Mouse (Mus musculus): ENCODE results near the gene Lmntd1. TPM values are rescaled to one million over a fixed set of nuclear protein-coding genes. Genes with fewer than 3 reads are reported as not detected.

Gene Lmntd1
- total RNA-seq, 2 experiments from 2014 or later: not detected

DNA sequence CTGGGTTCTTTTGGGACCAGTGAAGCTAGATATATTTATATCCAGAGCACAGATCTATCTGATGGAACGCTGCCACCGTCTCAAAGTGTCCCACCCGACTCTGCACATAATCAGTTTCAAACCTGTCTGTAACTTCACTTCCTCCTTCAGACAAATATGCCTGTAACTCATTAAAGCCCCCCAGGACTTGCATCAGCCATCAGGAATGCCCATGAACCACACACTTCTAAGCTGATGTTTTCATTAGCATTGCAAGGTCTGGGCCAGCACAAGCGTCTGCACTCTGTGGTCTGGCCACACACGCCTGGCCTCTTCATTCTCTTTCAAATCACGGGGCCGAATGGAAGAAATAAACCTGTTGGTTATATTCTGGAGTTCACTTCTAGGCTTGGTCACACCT is 250.4 kb downstream of the Lmntd1 start:
- no peak for ATAC-seq (replicated peaks; ENCODE audit: low FRiP score, low TSS enrichment, poor library complexity, severe bottlenecking)

DNA sequence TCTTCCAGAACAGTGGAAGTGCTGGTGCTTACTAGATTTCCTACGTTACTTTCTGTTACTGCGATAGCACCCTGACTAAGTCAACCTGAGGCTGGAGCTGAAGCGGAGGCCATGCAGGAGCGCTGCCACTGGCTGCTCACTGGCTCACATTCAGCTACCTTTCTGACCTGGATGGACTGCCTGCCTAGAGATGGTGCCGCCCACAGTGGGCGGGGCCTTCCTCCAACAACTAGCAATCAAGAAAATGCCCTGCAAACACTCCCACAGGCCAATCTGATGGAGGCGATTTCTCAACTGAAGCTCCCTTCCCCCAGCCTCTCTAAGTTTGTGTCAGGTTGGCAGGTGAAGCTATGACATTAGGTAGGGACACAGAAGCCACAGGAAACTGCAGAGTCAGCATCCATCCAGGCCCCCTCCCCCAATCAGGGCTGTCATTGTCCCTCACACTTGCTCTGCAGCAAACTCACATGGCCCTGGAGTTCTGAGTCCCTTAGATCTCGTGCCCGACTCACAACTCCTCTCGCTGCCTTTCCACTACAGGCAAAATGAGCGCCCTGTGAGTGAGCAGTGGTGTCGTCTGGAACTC is 252.9 kb downstream of the Lmntd1 start:
- peak; percentile 60; the same call in 1 of the 2 replicates for ATAC-seq (replicated peaks; ENCODE audit: low FRiP score, low TSS enrichment, poor library complexity, severe bottlenecking)

DNA sequence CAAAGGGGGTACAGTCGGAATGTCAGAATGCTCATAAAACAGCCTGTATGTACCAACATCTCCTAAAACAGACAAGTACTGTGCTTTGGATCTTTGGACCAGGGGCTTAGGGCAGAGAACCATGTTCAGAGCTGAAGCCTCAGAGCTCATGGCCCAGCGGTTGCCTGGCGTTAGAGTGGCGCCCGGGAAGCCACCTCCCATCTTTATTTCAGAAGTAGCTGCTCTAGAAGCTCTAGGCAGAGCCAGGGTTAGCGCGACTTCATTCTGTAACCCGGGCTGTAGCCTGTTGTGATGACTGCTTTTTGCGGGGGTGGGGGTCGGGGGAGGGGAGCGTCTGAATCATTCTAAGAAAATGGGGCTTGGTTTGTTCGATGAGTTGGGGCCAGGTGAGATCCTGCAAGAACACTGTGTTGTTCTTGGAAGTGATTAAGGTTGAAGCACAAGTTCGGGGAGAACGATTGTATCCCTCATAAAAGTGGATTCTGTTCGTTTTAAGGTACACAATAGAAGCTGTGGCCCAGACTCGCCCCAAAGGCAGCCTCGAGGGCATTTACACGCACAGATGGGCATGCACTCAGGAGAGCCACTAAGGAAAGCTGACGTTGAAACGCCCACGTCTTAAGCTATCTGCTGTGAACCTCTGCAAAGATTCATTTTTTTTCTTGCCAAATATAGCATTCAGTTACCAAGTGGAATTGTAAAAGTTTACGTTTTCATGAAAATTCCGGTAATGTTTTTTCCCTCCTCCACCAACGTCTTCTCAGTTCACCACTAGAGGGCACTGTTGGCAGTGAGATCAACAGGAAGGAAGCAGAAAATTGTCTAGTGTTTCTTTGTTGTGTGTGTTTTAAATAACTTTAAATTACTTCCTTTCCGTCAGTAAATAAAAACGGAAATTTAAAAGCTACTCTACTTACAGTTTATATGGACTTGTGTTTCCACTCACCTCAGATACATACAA is 254.4 kb downstream of the Lmntd1 start:
- ATAC-seq (replicated peaks; ENCODE audit: low FRiP score, low TSS enrichment, poor library complexity, severe bottlenecking): peak; percentile 28; the same call in 1 of the 2 replicates

DNA sequence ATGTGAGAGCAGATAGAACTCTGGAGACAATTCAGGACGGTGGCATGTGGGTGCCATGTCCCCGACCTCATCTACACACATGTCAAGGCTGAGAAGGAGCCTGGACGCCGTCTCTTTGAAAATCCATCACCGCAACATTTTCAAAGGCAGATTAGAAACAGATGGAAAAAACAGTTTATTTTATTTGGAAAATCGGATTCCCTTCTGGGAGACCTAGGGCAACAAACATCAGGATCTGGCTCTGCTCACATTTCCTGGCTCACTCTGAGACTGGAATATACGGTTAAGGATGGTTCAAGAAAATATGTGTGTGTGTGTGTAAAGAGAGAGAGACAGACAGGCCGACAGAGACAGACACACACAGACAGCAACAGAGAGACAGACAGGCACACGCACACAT is 256.1 kb downstream of the Lmntd1 start:
- no peak for ATAC-seq (replicated peaks; ENCODE audit: low FRiP score, low TSS enrichment, poor library complexity, severe bottlenecking)

DNA sequence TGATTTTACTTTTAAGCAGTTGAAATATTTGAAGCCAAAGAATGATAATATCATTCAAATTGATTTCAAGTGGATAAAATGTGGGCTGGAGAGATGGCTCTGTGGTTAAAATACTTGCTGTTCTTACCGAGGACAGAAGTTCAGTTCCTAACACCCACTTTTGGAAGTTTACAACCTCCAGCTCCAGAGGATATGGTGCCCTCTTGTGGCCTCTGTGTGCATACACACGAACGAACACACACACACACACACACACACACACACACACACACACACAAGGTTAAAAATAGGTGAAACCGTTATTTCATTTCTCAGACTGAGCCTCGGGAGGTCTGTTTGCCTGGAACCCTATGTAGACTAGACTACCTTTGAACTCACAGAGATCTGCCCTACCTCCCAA is 260.3 kb downstream of the Lmntd1 start:
- 0 out of 2 replicates have a peak, but pooled peaks have one; percentile 29 for ATAC-seq (replicated peaks; ENCODE audit: low FRiP score, low TSS enrichment, poor library complexity, severe bottlenecking)

DNA sequence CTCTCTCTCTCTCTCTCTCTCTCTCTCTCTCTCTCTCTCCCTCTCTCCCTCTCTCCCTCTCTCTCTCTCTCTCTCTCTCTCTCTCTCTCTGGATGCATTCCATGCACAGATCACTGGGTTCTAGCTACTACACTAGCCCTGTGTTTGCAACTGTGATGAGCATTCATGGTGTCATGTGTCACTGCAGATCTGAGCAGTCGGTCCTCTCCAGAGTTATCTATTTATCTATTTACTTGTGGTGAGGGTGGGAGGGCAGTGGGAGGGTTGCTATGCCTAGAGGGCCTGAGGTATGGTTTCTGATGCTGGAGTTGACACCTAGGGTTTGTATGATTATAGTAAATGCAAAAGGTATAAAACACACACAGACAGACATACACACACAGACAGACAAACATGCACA is 261.4 kb downstream of the Lmntd1 start:
- ATAC-seq (replicated peaks; ENCODE audit: low FRiP score, low TSS enrichment, poor library complexity, severe bottlenecking): no peak

DNA sequence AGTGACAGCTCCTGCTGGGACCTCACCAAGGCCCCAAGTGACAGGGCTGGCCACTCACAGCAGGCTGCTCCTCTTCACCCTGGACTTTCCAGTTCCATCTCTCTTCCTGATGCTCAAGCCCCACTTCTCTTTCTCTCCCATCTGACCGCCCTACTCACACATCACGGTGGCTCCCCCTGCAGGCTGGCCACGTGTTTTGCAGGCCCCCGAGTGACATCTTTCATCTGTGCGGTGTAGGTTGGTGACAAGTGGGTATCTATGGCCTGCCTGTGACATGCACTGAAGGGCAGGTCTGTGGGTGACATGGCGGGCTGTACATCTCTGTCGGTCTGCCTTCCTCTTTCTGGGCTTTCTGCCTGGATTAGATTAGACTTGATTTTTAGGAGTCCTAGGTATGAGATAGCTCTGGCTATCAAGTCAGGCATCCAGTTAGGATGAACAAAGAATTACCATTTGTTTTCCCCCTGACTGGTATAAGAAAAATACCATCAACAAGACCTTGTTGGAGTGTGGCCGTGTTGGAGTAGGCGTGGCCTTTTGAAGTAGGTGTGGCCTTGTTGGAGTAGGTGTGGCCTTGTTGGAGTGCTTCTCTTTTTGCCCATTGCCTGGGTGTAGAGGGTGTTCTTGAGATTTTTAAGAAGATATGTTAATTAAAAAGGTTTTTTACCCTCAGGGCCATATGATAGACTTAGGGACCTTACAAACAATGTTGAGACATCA is 265.8 kb downstream of the Lmntd1 start:
- peak; percentile 77 for ATAC-seq (replicated peaks; ENCODE audit: low FRiP score, low TSS enrichment, poor library complexity, severe bottlenecking)

DNA sequence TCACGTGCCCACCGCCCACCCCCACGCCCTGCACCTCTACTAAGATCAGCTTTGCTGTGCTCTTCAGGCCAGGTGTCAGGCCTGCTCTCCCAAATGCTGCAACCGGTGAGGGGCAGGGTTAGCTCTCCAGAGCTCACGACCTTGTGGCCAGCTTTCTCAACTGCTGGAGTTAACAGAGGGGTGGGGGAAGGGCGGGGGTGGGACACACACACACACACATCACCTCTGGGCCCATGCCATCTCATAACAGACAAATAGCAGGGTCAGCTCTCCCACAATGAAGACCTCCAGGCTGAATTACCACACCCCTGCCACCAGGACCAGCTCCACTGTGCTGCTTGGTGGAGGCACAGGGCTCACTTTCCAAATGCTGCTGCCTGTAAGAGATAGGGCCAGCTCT is 266.5 kb downstream of the Lmntd1 start:
- ATAC-seq (replicated peaks; ENCODE audit: low FRiP score, low TSS enrichment, poor library complexity, severe bottlenecking): 0 out of 2 replicates have a peak, but pooled peaks have one; percentile 34

DNA sequence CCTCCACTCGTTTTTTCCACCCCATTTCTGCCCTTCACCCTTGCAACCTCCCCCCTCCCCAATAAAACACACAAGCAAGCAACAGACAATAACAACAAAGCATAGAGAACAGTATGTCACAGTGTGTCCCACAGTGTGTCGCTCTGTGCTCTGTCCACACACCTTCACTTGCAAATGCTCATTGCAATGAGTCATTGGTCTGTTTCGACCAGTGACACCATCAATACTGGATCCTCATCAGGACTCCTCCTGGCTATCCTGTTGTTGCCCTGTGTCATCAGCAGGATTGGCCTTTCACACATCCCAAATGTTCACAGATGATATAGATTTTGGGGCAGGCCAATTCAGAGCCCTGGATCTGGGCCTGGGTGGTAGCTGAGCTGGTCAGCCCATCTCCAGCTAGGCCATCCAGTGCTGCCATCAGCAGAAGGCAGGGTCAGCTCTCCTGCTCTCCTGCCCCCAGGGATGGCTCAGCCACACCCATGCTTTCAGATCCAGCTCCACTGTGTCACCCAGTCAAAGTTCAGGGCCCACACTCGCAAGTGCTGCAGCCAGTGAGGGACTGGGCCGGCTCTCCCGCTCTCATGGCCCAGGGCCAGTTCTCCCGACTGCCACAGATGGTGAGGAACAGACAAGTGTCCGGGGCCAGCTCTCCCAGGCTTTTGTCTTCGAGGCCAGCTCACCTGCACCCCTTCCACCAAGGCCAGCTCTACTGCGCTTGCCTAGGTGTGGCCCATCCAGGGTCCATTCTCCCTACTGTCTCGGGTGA is 267.1 kb downstream of the Lmntd1 start:
- no peak for ATAC-seq (replicated peaks; ENCODE audit: low FRiP score, low TSS enrichment, poor library complexity, severe bottlenecking)

DNA sequence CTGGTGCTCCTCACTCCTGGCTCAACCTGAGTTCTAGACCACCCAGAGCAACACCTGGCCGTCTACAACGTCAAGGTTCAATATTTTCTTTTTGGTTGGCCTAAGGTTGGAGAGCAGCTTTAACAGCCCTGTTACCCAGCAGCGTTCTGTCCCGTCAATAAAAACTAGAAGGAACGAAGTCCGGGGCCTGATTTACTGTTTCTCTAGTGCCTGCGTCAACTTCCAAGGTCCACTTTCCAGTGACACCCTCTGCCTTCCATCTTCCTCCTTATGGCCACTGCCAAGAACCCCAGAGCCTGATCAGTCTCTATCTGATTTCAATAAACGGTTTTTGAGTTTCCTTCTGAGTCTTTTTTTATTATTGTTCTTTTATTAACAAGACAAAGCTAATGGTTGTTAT is 267.8 kb downstream of the Lmntd1 start:
- ATAC-seq (replicated peaks; ENCODE audit: low FRiP score, low TSS enrichment, poor library complexity, severe bottlenecking): no peak

DNA sequence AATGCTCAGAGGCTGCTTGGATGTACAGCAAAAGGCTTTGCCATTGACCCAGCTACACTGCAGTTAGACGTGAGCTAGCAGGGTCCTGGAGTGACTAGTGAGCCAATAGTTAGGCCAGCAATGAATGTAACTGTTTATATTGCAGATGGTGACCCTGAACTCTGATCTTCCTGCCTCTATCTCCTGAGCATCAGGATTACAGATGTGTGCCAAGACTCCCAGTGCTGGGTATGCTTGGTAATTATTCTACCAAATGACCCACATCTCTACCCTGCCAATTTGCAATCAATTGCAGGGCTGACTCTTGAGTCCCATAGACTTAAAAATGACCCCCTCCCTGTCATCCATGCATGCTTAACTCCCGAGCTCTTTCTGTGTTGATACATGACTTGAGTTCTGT is 269.4 kb downstream of the Lmntd1 start:
- ATAC-seq (replicated peaks; ENCODE audit: low FRiP score, low TSS enrichment, poor library complexity, severe bottlenecking): no peak

DNA sequence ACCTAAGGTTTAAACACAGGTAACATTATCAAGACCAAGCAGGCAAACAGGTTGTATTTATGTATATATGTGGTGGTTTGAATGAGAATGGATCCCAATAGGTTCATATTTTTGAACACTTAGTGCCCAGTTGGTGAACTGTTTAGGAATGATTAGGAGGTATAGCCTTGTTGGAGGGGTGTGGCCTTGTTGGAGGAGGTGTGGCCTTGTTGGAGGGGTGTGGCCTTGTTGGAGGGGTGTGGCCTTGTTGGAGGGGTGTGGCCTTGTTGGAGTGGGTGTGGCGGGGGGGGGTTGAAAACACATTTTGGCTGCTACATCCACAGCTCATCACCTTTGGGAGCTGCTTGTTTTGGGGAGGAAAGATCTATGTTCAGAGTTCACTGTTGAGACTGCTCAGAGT is 270.7 kb downstream of the Lmntd1 start:
- ATAC-seq (replicated peaks; ENCODE audit: low FRiP score, low TSS enrichment, poor library complexity, severe bottlenecking): no peak

DNA sequence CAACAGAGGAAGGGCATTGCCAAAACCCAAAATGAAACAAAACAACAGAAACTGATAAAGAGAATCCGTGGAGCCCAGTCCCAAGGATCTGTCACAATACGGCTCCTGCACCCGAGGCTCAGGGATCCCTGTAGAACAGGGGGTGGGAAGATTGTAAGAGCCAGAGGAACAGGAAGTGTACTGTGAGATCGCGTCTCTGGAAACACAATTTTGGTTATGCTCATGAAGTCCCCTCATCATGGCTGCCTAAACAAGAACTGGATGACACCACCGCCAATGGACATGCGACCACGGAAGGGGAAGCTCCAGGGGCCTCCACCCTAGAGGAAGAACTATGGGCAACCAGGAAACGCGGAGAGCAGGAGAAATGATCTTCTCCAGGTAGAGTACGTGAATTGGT is 271.3 kb downstream of the Lmntd1 start:
- no peak for ATAC-seq (replicated peaks; ENCODE audit: low FRiP score, low TSS enrichment, poor library complexity, severe bottlenecking)

DNA sequence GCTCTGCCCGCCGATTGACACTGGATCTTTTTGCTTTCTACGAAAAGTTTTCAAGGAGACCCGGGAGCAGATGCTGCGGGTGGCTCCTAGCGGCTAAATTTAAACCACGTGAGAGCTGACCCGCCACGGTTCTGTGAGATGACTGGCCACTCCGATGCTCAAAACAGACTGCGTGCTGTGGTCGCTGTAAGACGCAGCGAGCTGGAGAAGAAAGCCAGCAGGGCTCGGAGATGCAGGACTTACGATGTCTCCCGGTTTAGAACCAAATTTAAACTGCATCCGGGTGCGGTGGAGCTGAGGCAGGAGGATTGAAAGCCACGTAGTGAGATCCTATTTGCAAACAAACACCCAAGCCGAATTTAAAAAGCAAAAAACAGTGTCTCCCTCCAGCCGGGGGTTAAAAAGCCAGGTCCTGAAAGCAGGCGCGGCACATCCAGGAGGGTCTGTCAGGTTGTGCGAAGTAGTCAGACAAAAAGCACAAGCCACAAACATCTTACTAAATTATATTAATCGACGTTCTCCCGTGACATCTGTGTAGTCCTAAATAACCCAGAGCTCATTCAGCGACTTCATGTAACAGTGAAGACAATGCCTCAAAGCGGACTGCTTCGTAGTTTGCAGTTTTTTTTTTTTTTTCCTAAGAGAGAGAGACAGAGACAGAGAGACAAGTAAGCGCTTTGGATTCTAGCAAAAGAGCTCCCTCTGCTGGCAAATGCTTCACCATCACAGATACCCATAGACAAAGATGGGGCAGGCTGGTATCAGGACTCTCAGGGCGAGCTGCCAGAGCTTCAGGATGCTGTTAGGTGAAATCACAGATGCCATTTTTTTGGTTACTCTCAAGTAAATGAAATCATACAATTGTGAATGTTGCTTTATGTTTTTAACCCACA is 272.6 kb downstream of the Lmntd1 start:
- peak; percentile 63 for ATAC-seq (replicated peaks; ENCODE audit: low FRiP score, low TSS enrichment, poor library complexity, severe bottlenecking)

DNA sequence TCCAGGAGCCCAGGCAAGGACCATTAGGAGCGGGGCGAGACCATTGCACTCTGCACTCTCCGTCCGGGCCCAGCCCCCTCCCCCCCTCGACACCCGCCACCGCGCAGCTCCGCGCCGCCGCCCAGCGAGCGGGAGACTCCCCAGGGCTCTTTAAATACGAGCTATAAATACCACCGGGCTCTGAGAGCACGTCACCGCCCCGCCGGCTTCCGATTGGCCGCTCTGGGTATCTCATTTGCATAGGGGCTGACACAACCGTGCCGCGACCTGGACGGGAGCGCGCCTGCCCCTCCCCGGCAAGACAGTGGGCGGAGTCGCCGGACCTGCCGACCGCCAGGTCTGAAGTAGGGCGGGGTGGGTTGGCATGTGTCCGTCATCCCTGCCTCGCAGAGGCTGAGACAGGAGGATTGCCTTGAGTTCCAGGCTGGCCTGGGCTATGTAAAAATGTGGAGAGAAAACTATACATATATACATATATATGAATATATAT is 273.4 kb downstream of the Lmntd1 start:
- peak; percentile 92 for ATAC-seq (replicated peaks; ENCODE audit: low FRiP score, low TSS enrichment, poor library complexity, severe bottlenecking)

DNA sequence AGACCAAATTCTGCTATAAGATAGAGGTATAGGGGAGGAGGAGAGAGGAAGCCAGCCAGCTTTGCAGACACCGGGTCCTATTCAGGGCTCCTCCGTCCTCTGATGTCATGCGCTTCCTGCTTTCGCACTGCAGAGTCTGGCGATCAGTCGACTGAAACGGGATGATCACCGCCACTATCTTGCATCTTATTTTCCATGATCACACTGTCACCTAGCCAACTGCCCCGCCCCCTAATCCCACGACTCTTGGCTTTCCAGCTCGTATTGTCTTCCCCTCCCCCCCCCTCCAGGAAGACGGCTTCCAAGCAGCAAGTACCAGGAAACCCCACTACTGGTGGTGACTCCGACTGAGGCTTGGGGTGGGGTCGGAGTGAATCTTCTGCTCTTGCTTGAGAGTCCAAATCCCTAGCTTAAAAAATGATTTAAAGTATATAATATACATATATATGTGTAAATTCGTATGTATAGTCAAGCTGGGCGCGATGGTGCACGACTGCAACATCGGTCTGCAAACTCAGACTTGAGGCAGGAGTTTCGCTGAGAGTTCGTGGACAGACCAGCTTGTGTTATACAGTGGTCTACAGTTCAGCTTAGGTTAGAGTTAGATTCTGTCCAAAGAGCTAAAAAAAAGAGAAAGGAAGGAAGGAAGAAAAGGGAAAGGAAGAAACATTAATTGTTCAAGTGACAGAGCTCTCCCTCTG is 274.0 kb downstream of the Lmntd1 start:
- peak; percentile 12 for ATAC-seq (replicated peaks; ENCODE audit: low FRiP score, low TSS enrichment, poor library complexity, severe bottlenecking)

DNA sequence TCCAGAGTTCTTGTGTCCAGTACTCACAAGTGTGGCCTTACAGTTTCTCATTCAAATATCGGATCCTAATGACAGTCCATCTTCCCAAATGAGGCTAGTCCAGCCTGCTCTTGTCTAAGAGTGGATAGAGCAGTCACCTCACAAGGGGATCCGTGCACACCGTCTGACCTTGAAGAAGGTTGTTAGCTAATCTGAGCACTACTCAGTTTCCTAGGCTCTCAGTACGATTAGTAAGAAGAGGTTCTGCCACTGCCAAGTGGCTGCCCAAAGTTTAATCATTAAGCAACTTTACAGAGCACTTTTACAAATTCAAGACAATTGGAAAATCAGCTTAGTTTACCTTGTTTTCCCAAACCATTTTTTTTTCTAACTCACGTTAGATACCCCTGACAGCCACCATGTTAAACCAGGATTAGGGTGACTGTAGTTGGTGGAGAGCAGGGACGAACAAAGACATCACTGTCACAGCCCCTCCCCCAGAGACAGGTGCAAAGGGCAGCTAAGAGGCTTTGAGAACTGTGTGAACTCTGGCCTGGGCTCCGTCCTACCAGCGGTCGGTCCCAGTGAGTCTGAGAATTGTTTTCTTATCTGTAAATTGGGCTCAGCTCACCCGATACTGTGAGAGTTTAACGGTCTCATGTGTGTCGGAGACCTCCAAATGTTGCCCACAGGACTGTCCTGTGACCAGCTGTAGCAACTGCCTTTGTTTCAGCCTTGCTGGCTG is 275.4 kb downstream of the Lmntd1 start:
- no peak for ATAC-seq (replicated peaks; ENCODE audit: low FRiP score, low TSS enrichment, poor library complexity, severe bottlenecking)

Data from megakaryocyte-erythroid progenitor cell, adult 5-6 weeks (primary cell).